10 mouse cellular contexts compared by ENCODE assay signal in the genomic region with DNA sequence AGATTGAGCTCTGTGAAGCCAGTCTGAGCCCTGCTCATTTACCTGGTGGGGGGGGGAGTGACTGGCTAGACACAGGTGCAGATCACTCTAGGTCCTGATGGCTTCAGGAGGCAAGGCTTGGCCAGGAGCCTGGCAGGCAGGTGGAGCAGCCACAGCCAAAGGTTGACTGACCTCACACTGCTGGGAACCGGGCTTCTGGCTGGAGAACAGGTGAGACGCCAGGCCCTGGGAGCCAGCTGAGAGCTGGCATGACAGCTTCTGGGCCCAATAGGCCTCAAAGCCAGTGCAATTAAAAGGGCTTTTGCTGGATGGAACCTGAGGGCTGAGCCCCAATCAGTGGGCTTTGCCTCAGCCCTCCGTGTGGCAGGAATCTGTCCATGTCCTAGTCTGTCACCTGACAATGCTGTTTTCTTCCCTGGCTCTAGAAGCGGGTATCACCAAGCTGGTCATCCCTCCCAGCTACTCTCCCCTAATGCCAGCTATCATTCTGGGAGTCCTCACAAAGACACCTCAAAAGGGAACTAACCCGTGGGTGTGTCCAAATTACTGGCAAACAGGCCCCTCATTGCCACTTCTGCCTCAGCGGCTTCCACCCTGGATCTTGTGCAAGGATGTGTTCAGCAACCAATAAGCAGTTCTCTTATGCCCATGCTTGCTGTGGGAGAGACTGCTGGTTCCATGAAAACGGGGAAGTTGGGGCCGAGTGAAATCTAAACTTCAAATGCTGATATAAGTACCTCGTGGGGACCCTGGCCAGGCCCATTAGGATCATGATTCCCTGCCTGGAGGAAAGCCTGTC. TPM values are rescaled to one million over a fixed set of nuclear protein-coding genes. Genes with fewer than 3 reads are reported as not detected.
DNase-seq lines count a peak whose midpoint lies in the region; ATAC-seq and TF ChIP-seq lines count a peak whose summit lies in the region.
"Had no signal": no experiment of that assay in that cellular context is flagged by ENCODE, and none has a peak within 500 bp of the region (broad histone marks: within the 10 kb centered on the region; RNA-seq: fewer than 3 reads in every experiment).

No protein-coding gene starts in this region.

- no peak overlapping the region for H3K4me2 ChIP-seq in liver, embryonic 14.5 days (ENCODE audit: low read depth)
- H3K4me2 ChIP-seq: embryonic facial prominence, embryonic 15.5 days; heart, embryonic 13.5 days had no signal

- WGBS in liver, embryonic 14.5 days (ENCODE audit: insufficient replicate concordance): 39% methylated on average over 9 of the region's 9 CpGs

- peak; percentile 34; the same call in 1 of the 2 replicates for ATAC-seq in cerebellum, adult (ENCODE audit: insufficient number of reproducible peaks, low FRiP score, low TSS enrichment)
- no peak for ATAC-seq in liver, embryonic 14.5 days (ENCODE audit: insufficient read depth)
- ATAC-seq in inflammation-experienced regulatory T-cells, adult 6 months: no peak

- no peak overlapping the region for H3K9ac ChIP-seq in MEL (ENCODE audit: control insufficient read depth, low read depth, low read length, poor library complexity, severe bottlenecking)
- H3K9ac ChIP-seq in liver, embryonic 14.5 days (replicated peaks): no peak overlapping the region
- H3K9ac ChIP-seq: embryonic facial prominence, embryonic 15.5 days; heart, embryonic 13.5 days had no signal

- no peak for TF ChIP-seq EP300 in MEL (IDR thresholded peaks at IDR 0.05; ENCODE audit: low read depth in 1 of 2, low read length in 2 of 2)
- TF ChIP-seq EP300 in liver, embryonic 14.5 days (IDR thresholded peaks at IDR 0.05; ENCODE audit: low read depth): no peak

- H3K27ac ChIP-seq in MEL (ENCODE audit: control insufficient read depth, low read depth, low read length): no peak overlapping the region
- H3K27ac ChIP-seq in liver, embryonic 14.5 days: no peak overlapping the region
- H3K27ac ChIP-seq: embryonic facial prominence, embryonic 15.5 days; heart, embryonic 13.5 days had no signal

- H3K36me3 ChIP-seq in MEL (ENCODE audit: control insufficient read depth in 1 of 2, insufficient read depth in 2 of 2, low read length in 2 of 2): peaks cover 0 to 3% of the 10 kb centered on the region in 2 experiments; a peak in 3 of 4 replicates
- H3K36me3 ChIP-seq in liver, embryonic 14.5 days (replicated peaks; ENCODE audit: control insufficient read depth, insufficient read depth, low read depth): peaks cover 21% of the 10 kb centered on the region

- H3K27me3 ChIP-seq in MEL (ENCODE audit: control insufficient read depth in 1 of 2, insufficient read depth in 2 of 2, low read length in 2 of 2): no peaks in the 10 kb centered on the region
- no peaks in the 10 kb centered on the region for H3K27me3 ChIP-seq in liver, embryonic 14.5 days (ENCODE audit: control insufficient read depth, insufficient read depth, low read length)
- H3K27me3 ChIP-seq: embryonic facial prominence, embryonic 15.5 days; heart, embryonic 13.5 days had no signal

- H3K4me3 ChIP-seq in MEL (ENCODE audit: control insufficient read depth in 1 of 2, insufficient read depth in 1 of 2, low read depth in 2 of 2, low read length in 2 of 2): no peak overlapping the region
- H3K4me3 ChIP-seq in liver, embryonic 14.5 days (ENCODE audit: insufficient read depth in 1 of 2, low read depth in 2 of 2, low read length in 2 of 2): no peak overlapping the region
- H3K4me3 ChIP-seq: embryonic facial prominence, embryonic 15.5 days; heart, embryonic 13.5 days had no signal

- TF ChIP-seq RAD21 in MEL (IDR thresholded peaks at IDR 0.05; ENCODE audit: low read depth, low read length): no peak

- H3K4me1 ChIP-seq in MEL (ENCODE audit: control insufficient read depth in 1 of 2, insufficient read depth in 2 of 2, low read length in 2 of 2): peaks cover 0 to 6% of the 10 kb centered on the region in 2 experiments; a peak in 2 of 4 replicates
- no peaks in the 10 kb centered on the region; a peak in 1 of 4 replicates for H3K4me1 ChIP-seq in liver, embryonic 14.5 days (replicated peaks; ENCODE audit: control insufficient read depth in 2 of 2, insufficient read depth in 2 of 2, low read length in 1 of 2)
- H3K4me1 ChIP-seq: embryonic facial prominence, embryonic 15.5 days had no signal

- TF ChIP-seq POLR2A in MEL (IDR thresholded peaks at IDR 0.05; ENCODE audit: control insufficient read depth in 1 of 2, insufficient read depth in 1 of 2, low read depth in 1 of 2, low read length in 2 of 2, poor library complexity in 1 of 2): no peak

- DNase-seq in cerebellum, postnatal 4 days (ENCODE audit: low spot score in 2 of 2): no peak
- DNase-seq in MEL (ENCODE audit: low read depth, low spot score): peak; percentile 73
- DNase-seq in fat pad, adult 2 months (ENCODE audit: extremely low read depth, low read depth, low spot score): peak; percentile 65
- DNase-seq in liver, embryonic 14.5 days (ENCODE audit: low read depth in 3 of 3, low spot score in 3 of 3): peak in 2 of 3 experiments; percentile 11 to 27
- DNase-seq in layer of hippocampus, postnatal 36 days: no peak
- DNase-seq in layer of hippocampus, adult 9-10 months (ENCODE audit: low spot score): no peak

- no peaks in the 10 kb centered on the region for H3K79me2 ChIP-seq in MEL (ENCODE audit: control insufficient read depth, insufficient read depth, low read length, poor library complexity)

- TF ChIP-seq CTCF in MEL (IDR thresholded peaks at IDR 0.05 in 2 of 3, conservative IDR thresholded peaks at IDR 0.05 in 1 of 3; ENCODE audit: control insufficient read depth in 1 of 3, insufficient read depth in 1 of 3, low read depth in 2 of 3, low read length in 3 of 3, poor library complexity in 1 of 3, severe bottlenecking in 1 of 3): no peak
- TF ChIP-seq CTCF in liver, embryonic 14.5 days (IDR thresholded peaks at IDR 0.05; ENCODE audit: low read depth): no peak

- no peaks in the 10 kb centered on the region for H3K9me3 ChIP-seq in MEL (replicated peaks; ENCODE audit: insufficient read depth, low read length)
- H3K9me3 ChIP-seq in liver, embryonic 14.5 days (ENCODE audit: control insufficient read depth, low read length): no peaks in the 10 kb centered on the region
- H3K9me3 ChIP-seq: embryonic facial prominence, embryonic 15.5 days; heart, embryonic 13.5 days had no signal

TF ChIP-seq in MEL, 35 proteins besides CTCF, POLR2A, EP300 and RAD21:
- TF ChIP-seq POLR2AphosphoS2 (IDR thresholded peaks at IDR 0.05; ENCODE audit: low read length) (0 out of 2 replicates have a peak, but pooled peaks have one; percentile 62), POLR2AphosphoS5 (IDR thresholded peaks at IDR 0.05; ENCODE audit: borderline replicate concordance, low read depth, low read length) (no peak), NELFE (IDR thresholded peaks at IDR 0.05; ENCODE audit: low read depth, low read length) (no peak), MXI1 (IDR thresholded peaks at IDR 0.05; ENCODE audit: low read depth, low read length) (peak; percentile 20; the same call in 1 of the 2 replicates), ELF1 (IDR thresholded peaks at IDR 0.05; ENCODE audit: low read depth, low read length) (no peak)

RNA-seq across cellular contexts. Expression of gene Iffo2, which starts 36.9 kb away (rescaled TPM):
- 0.95 and 1.3 TPM in 2 replicates for total RNA-seq in MEL (2012; rRNA removed)
- 1 to 10 TPM in 1 of 2 experiments, not detected in 1; 2.7 TPM for polyA plus RNA-seq in MEL (2012; ENCODE audit: insufficient read depth in 1 of 2, insufficient read length in 2 of 2, low read depth in 1 of 2, low replicate concordance in 2 of 2, missing spikeins in 1 of 2)
- polyA plus RNA-seq in liver, embryonic 14.5 days (2012; rRNA removed): 1.0 and 1.4 TPM in 2 replicates
- polyA plus RNA-seq in liver, embryonic 14.5 days (2014; fragmentation: Nextera tagmentation; extraction: Ambion mirVana): 0.56 and 0.71 TPM in 2 replicates
- total RNA-seq in layer of hippocampus, postnatal 36 days (2021): 10 to 100 TPM; 15.3 to 18.0 TPM
- 1 to 10 TPM; 2.7 to 5.1 (median 4.2) TPM for polyA plus RNA-seq in inflammation-experienced regulatory T-cells, adult 6 months (2017; shearing (Covaris generic))

Comparison
In these comparisons a context has a peak if more than half of its experiments do, and no peak if none do; other contexts are left out.
1. DNase-seq: peak in MEL (single experiment), fat pad, adult 2 months (single experiment) and liver, embryonic 14.5 days (2 of 3); none in cerebellum, postnatal 4 days (0 of 2), layer of hippocampus, postnatal 36 days (0 of 2) and layer of hippocampus, adult 9-10 months (single experiment).